ENCODE assay signal across 8 mouse cellular contexts in genomic region chr15:80159286-80159901, GRCm38 (mm10). TPM values are rescaled to one million over a fixed set of nuclear protein-coding genes. Genes with fewer than 3 reads are reported as not detected.
A peak's percentile ranks its signal among the peaks of the same experiment; 100 is the strongest.
DNase-seq lines count a peak whose midpoint lies in the region; ATAC-seq and TF ChIP-seq lines count a peak whose summit lies in the region.

No protein-coding gene starts in this region.

- TF ChIP-seq CTCF in heart, postnatal 0 days (IDR thresholded peaks at IDR 0.05; ENCODE audit: low read depth): no peak

- H3K27ac ChIP-seq in heart, postnatal 0 days (ENCODE audit: low read depth): no peak overlapping the region
- peak overlapping the region; percentile 53; the same call in 1 of the 2 replicates for H3K27ac ChIP-seq in limb, embryonic 11.5 days (replicated peaks; ENCODE audit: low read depth, low read length)
- H3K27ac ChIP-seq in neural tube, embryonic 13.5 days (replicated peaks): peak overlapping the region; percentile 52

- H3K4me1 ChIP-seq in megakaryocyte, embryonic 14.5 days: peaks cover 18% of the 10 kb centered on the region
- no peaks in the 10 kb centered on the region for H3K4me1 ChIP-seq in heart, postnatal 0 days (ENCODE audit: control insufficient read depth, insufficient read depth)
- peaks cover 11% of the 10 kb centered on the region for H3K4me1 ChIP-seq in limb, embryonic 11.5 days (ENCODE audit: control insufficient read depth, insufficient read depth, low read length)
- peaks cover 8% of the 10 kb centered on the region; the same call in 1 of the 2 replicates for H3K4me1 ChIP-seq in neural tube, embryonic 13.5 days (replicated peaks)

- ATAC-seq in megakaryocyte, adult 5-6 weeks (ENCODE audit: poor library complexity, severe bottlenecking): no peak
- peak; percentile 21; the same call in 1 of the 2 replicates for ATAC-seq in heart, postnatal 0 days (ENCODE audit: insufficient read depth, low read depth)
- peak; percentile 66 for ATAC-seq in limb, embryonic 11.5 days (ENCODE audit: insufficient number of reproducible peaks, low FRiP score, low TSS enrichment, low read depth)
- no peak for ATAC-seq in neural tube, embryonic 13.5 days (ENCODE audit: low read depth)
- ATAC-seq in CD4-positive, CD25-positive, alpha-beta regulatory T cell, adult 4 months: no peak

- H3K4me2 ChIP-seq in heart, postnatal 0 days (ENCODE audit: low read depth, low read length): no peak overlapping the region
- H3K4me2 ChIP-seq in limb, embryonic 11.5 days (ENCODE audit: low read depth, severe bottlenecking): no peak overlapping the region
- no peak overlapping the region for H3K4me2 ChIP-seq in neural tube, embryonic 13.5 days

- peak overlapping the region; percentile 12 for H3K4me3 ChIP-seq in megakaryocyte, embryonic 14.5 days (replicated peaks)
- H3K4me3 ChIP-seq in heart, postnatal 0 days (ENCODE audit: low read depth, low read length): no peak overlapping the region
- no peak overlapping the region for H3K4me3 ChIP-seq in limb, embryonic 11.5 days (ENCODE audit: low read depth, low read length)
- no peak overlapping the region for H3K4me3 ChIP-seq in neural tube, embryonic 13.5 days

- no peaks in the 10 kb centered on the region for H3K27me3 ChIP-seq in megakaryocyte, embryonic 14.5 days (replicated peaks)
- no peaks in the 10 kb centered on the region for H3K27me3 ChIP-seq in heart, postnatal 0 days (ENCODE audit: control insufficient read depth, insufficient read depth, low read length)
- no peaks in the 10 kb centered on the region for H3K27me3 ChIP-seq in limb, embryonic 11.5 days (ENCODE audit: control insufficient read depth, insufficient read depth, low read length)
- H3K27me3 ChIP-seq in neural tube, embryonic 13.5 days: no peaks in the 10 kb centered on the region

- no peak overlapping the region for H3K9ac ChIP-seq in heart, postnatal 0 days (replicated peaks; ENCODE audit: low read depth, low read length)
- no peak overlapping the region for H3K9ac ChIP-seq in limb, embryonic 11.5 days (ENCODE audit: low read length)
- H3K9ac ChIP-seq in neural tube, embryonic 13.5 days: 0 out of 2 replicates have a peak overlapping the region, but pooled peaks have one; percentile 22

- DNase-seq in heart, postnatal 0 days (ENCODE audit: low spot score): no peak
- DNase-seq in limb, embryonic 11.5 days (ENCODE audit: low spot score): peak; percentile 63
- no peak for DNase-seq in layer of hippocampus, postnatal 10 days (ENCODE audit: low spot score in 2 of 2)
- no peak for DNase-seq in left cerebral cortex, postnatal 14 days (ENCODE audit: low spot score in 2 of 2)

- H3K9me3 ChIP-seq in megakaryocyte, embryonic 14.5 days: no peaks in the 10 kb centered on the region
- H3K9me3 ChIP-seq in heart, postnatal 0 days (replicated peaks; ENCODE audit: control insufficient read depth, low read length): no peaks in the 10 kb centered on the region
- no peaks in the 10 kb centered on the region for H3K9me3 ChIP-seq in limb, embryonic 11.5 days (ENCODE audit: control insufficient read depth, low read length)
- no peaks in the 10 kb centered on the region for H3K9me3 ChIP-seq in neural tube, embryonic 13.5 days

- peaks cover 92% of the 10 kb centered on the region for H3K36me3 ChIP-seq in megakaryocyte, embryonic 14.5 days (replicated peaks; ENCODE audit: low read length)
- H3K36me3 ChIP-seq in heart, postnatal 0 days (replicated peaks; ENCODE audit: control insufficient read depth, insufficient read depth, low read length): peaks cover 77% of the 10 kb centered on the region
- peaks cover 39% of the 10 kb centered on the region for H3K36me3 ChIP-seq in limb, embryonic 11.5 days (ENCODE audit: control insufficient read depth, insufficient read depth, low read length)
- peaks cover 84% of the 10 kb centered on the region for H3K36me3 ChIP-seq in neural tube, embryonic 13.5 days

- no peak for TF ChIP-seq EP300 in heart, postnatal 0 days (IDR thresholded peaks at IDR 0.05; ENCODE audit: low read depth)

- WGBS in heart, postnatal 0 days: 49% methylated on average over 8 of the region's 8 CpGs
- 33% methylated on average over 8 of the region's 8 CpGs for WGBS in limb, embryonic 11.5 days
- WGBS in neural tube, embryonic 13.5 days: 58% methylated on average over 8 of the region's 8 CpGs

- intact Hi-C loops in left cerebral cortex, postnatal 14 days (cut with DNase I): no loop called here

RNA-seq across cellular contexts. Expression of gene Mgat3, which starts 14.1 kb away (rescaled TPM):
- polyA plus RNA-seq in megakaryocyte, embryonic 14.5 days (2012; ENCODE audit: insufficient read depth, low replicate concordance): not detected in 2 replicates
- not detected in 2 replicates for total RNA-seq in megakaryocyte, adult 5-6 weeks (2015)
- not detected in 2 replicates for total RNA-seq in megakaryocyte, adult 5-6 weeks (2017)
- 0.89 and 1.9 TPM in 2 replicates for total RNA-seq in heart, postnatal 0 days (2014; rRNA removed; ENCODE audit: low replicate concordance)
- 0.23 and 0.47 TPM in 2 replicates for polyA plus RNA-seq in heart, postnatal 0 days (2015; fragmentation: Nextera tagmentation; extraction: Ambion mirVana)
- 6.5 and 6.8 TPM in 2 replicates for polyA plus RNA-seq in limb, embryonic 11.5 days (2014; fragmentation: Nextera tagmentation; extraction: Ambion mirVana)
- polyA plus RNA-seq in neural tube, embryonic 13.5 days (2015; fragmentation: Nextera tagmentation; extraction: Ambion mirVana): 13.3 and 14.6 TPM in 2 replicates
- polyA plus RNA-seq in CD4-positive, CD25-positive, alpha-beta regulatory T cell, adult 4 months (2017; shearing (Covaris generic)): under 1 TPM in 1 of 2 experiments, not detected in 1; 0.13 TPM
- total RNA-seq in layer of hippocampus, postnatal 10 days (2021): 10 to 100 TPM; 85.8 to 89.8 TPM
- total RNA-seq in left cerebral cortex, postnatal 14 days (2021): 100 to 1,000 TPM; 109 to 110 TPM

RNA-seq across cellular contexts. Expression of gene Tab1, which starts 26.5 kb away (rescaled TPM):
- polyA plus RNA-seq in megakaryocyte, embryonic 14.5 days (2012; ENCODE audit: insufficient read depth, low replicate concordance): 9.9 and 10.9 TPM in 2 replicates
- 3.8 and 6.9 TPM in 2 replicates for total RNA-seq in megakaryocyte, adult 5-6 weeks (2015)
- total RNA-seq in megakaryocyte, adult 5-6 weeks (2017): 13.5 and 14.5 TPM in 2 replicates
- total RNA-seq in heart, postnatal 0 days (2014; rRNA removed; ENCODE audit: low replicate concordance): 37.3 and 41.2 TPM in 2 replicates
- polyA plus RNA-seq in heart, postnatal 0 days (2015; fragmentation: Nextera tagmentation; extraction: Ambion mirVana): 25.0 and 29.1 TPM in 2 replicates
- polyA plus RNA-seq in limb, embryonic 11.5 days (2014; fragmentation: Nextera tagmentation; extraction: Ambion mirVana): 35.4 and 35.5 TPM in 2 replicates
- 35.9 and 38.9 TPM in 2 replicates for polyA plus RNA-seq in neural tube, embryonic 13.5 days (2015; fragmentation: Nextera tagmentation; extraction: Ambion mirVana)
- polyA plus RNA-seq in CD4-positive, CD25-positive, alpha-beta regulatory T cell, adult 4 months (2017; shearing (Covaris generic)): 10 to 100 TPM; 12.0 to 39.6 TPM
- 10 to 100 TPM; 28.2 to 35.0 TPM for total RNA-seq in layer of hippocampus, postnatal 10 days (2021)
- total RNA-seq in left cerebral cortex, postnatal 14 days (2021): 10 to 100 TPM; 26.2 to 27.8 TPM

Comparison
In these comparisons a context has a peak if more than half of its experiments do, and no peak if none do; other contexts are left out.
1. ATAC-seq: peak in heart, postnatal 0 days (single experiment) and limb, embryonic 11.5 days (single experiment); none in megakaryocyte, adult 5-6 weeks (single experiment), neural tube, embryonic 13.5 days (single experiment) and CD4-positive, CD25-positive, alpha-beta regulatory T cell, adult 4 months (single experiment).